Mouse (Mus musculus) CH12.LX (cell line): ENCODE results near the gene Mgat5. TPM values are rescaled to one million over a fixed set of nuclear protein-coding genes. Genes with fewer than 3 reads are reported as not detected.

Source experiments
- DNase-seq: peaks from one replicate; pipeline ENCODE4 v3.0.0-alpha.2; 2013; ENCODE audit errors: extremely low read depth
- H3K27ac ChIP-seq: 2 replicates; pipeline ENCODE4 v1.5.1; 2012; ENCODE audit warnings: low read depth, mild to moderate bottlenecking, control low read depth, moderate library complexity; ENCODE audit not compliant: insufficient read depth
- H3K27me3 ChIP-seq: replicated peaks from 2 replicates; pipeline ENCODE3; 2012; ENCODE audit warnings: inconsistent platforms
- H3K36me3 ChIP-seq, 2 experiments: replicated peaks in 1 of 2; 2 replicates each; pipeline versions ENCODE3 to v1.6.1; 2012; ENCODE audit warnings: inconsistent platforms in 1 of 2, low read length in 1 of 2, mild to moderate bottlenecking in 1 of 2, mixed read lengths in 1 of 2, moderate library complexity in 1 of 2; ENCODE audit not compliant: control insufficient read depth in 1 of 2, insufficient read depth in 1 of 2
- H3K4me1 ChIP-seq, 2 experiments: 2 replicates each; pipeline ENCODE4 v1.6.1; 2012; ENCODE audit warnings: inconsistent platforms in 1 of 2, moderate library complexity in 1 of 2; ENCODE audit not compliant: insufficient read depth in 2 of 2, control insufficient read depth in 1 of 2
- H3K4me2 ChIP-seq: 2 replicates; pipeline ENCODE4 v1.6.1; 2012; ENCODE audit warnings: low read depth, mild to moderate bottlenecking, control low read depth; ENCODE audit not compliant: poor library complexity, insufficient read depth, severe bottlenecking
- H3K4me3 ChIP-seq, 3 experiments: fragments of 150-350 bp in 1 of 3; sonication (generic) in 1 of 3; replicated peaks in 1 of 3; 2 replicates each; pipeline versions ENCODE3 to v1.5.1; 2011 to 2012; ENCODE audit warnings: low read depth in 2 of 3, low read length in 2 of 3, mild to moderate bottlenecking in 2 of 3, moderate library complexity in 2 of 3, control low read depth in 1 of 3, improper control_type of control experiment in 1 of 3, inconsistent platforms in 1 of 3, mixed read lengths in 1 of 3; ENCODE audit not compliant: poor library complexity in 1 of 3
- H3K79me2 ChIP-seq: replicated peaks from 2 replicates; pipeline ENCODE4 v1.6.1; 2012; ENCODE audit warnings: mild to moderate bottlenecking, moderate library complexity; ENCODE audit not compliant: control insufficient read depth, poor library complexity, insufficient read depth, severe bottlenecking; ENCODE audit errors: extremely low read depth
- H3K9ac ChIP-seq: 2 replicates; pipeline ENCODE4 v1.6.1; 2012; ENCODE audit warnings: low read depth, mild to moderate bottlenecking, control low read depth, moderate library complexity; ENCODE audit not compliant: insufficient read depth
- H3K9me3 ChIP-seq: replicated peaks from 2 replicates; pipeline ENCODE3; 2012; ENCODE audit warnings: low read length, inconsistent platforms, mixed read lengths
- BHLHE40 ChIP-seq: IDR thresholded peaks from 2 replicates; pipeline ENCODE4 v1.6.1; 2011; ENCODE audit warnings: mild to moderate bottlenecking, low read depth, low read length, improper control_type of control experiment
- CHD1 ChIP-seq: IDR thresholded peaks from 2 replicates; pipeline ENCODE4 v1.6.1; 2012; ENCODE audit warnings: low read depth, low read length, improper control_type of control experiment, inconsistent platforms
- CTCF ChIP-seq, 2 experiments: IDR thresholded peaks in 1 of 2; conservative IDR thresholded peaks in 1 of 2; 2 replicates each; pipeline ENCODE4 v1.5.1; 2011 to 2012; ENCODE audit warnings: low read depth in 2 of 2, low read length in 2 of 2, improper control_type of control experiment in 1 of 2, inconsistent platforms in 1 of 2, mild to moderate bottlenecking in 1 of 2, moderate library complexity in 1 of 2
- E2F4 ChIP-seq: IDR thresholded peaks from 2 replicates; pipeline ENCODE4 v1.6.1; 2011; ENCODE audit warnings: low read depth, low read length, improper control_type of control experiment; ENCODE audit not compliant: insufficient replicate concordance
- ELF1 ChIP-seq: IDR thresholded peaks from 2 replicates; pipeline ENCODE4 v1.6.1; 2014; ENCODE audit warnings: low read depth, mild to moderate bottlenecking, inconsistent platforms, low read length, improper control_type of control experiment
- EP300 ChIP-seq: IDR thresholded peaks from 2 replicates; pipeline ENCODE4 v1.6.1; 2011; ENCODE audit warnings: low read length, improper control_type of control experiment
- ETS1 ChIP-seq: conservative IDR thresholded peaks from 2 replicates; pipeline ENCODE4 v1.6.1; 2012; ENCODE audit warnings: low read depth, mild to moderate bottlenecking, inconsistent platforms, low read length, improper control_type of control experiment, moderate library complexity
- GABPA ChIP-seq: IDR thresholded peaks from 2 replicates; pipeline ENCODE4 v1.6.1; 2012; ENCODE audit warnings: low read depth, low read length, improper control_type of control experiment, inconsistent platforms; ENCODE audit not compliant: insufficient replicate concordance
- HCFC1 ChIP-seq: IDR thresholded peaks from 2 replicates; pipeline ENCODE4 v1.6.1; 2012; ENCODE audit warnings: low read depth, mild to moderate bottlenecking, inconsistent platforms, low read length, improper control_type of control experiment
- JUN ChIP-seq: IDR thresholded peaks from 2 replicates; pipeline ENCODE4 v1.6.1; 2011; ENCODE audit warnings: low read depth, mild to moderate bottlenecking, low read length, improper control_type of control experiment, moderate library complexity; ENCODE audit not compliant: insufficient read depth
- JUND ChIP-seq: conservative IDR thresholded peaks from 2 replicates; pipeline ENCODE4 v1.6.1; 2011; ENCODE audit warnings: low read depth, low read length, improper control_type of control experiment
- KAT2A ChIP-seq: IDR thresholded peaks from 2 replicates; pipeline ENCODE4 v1.6.1; 2012; ENCODE audit warnings: low read length, improper control_type of control experiment, inconsistent platforms; ENCODE audit not compliant: insufficient replicate concordance
- MAX ChIP-seq: IDR thresholded peaks from 2 replicates; pipeline ENCODE4 v1.6.1; 2011; ENCODE audit warnings: low read length, improper control_type of control experiment
- MYC ChIP-seq: IDR thresholded peaks from 2 replicates; pipeline ENCODE4 v1.6.1; 2011; ENCODE audit warnings: low read depth, mild to moderate bottlenecking, improper control_type of control experiment, low read length
- NRF1 ChIP-seq: IDR thresholded peaks from 2 replicates; pipeline ENCODE4 v1.6.1; 2014; ENCODE audit warnings: low read depth, mild to moderate bottlenecking, inconsistent platforms, low read length, improper control_type of control experiment, moderate library complexity
- PAX5 ChIP-seq: IDR thresholded peaks from 2 replicates; pipeline ENCODE4 v1.6.1; 2012; ENCODE audit warnings: low read length, inconsistent platforms, mixed read lengths
- POLR2AphosphoS2 ChIP-seq: IDR thresholded peaks from 2 replicates; pipeline ENCODE4 v1.6.1; 2011; ENCODE audit warnings: low read depth, low read length, improper control_type of control experiment
- SMC3 ChIP-seq: IDR thresholded peaks from 2 replicates; pipeline ENCODE4 v1.6.1; 2011; ENCODE audit warnings: low read depth, low read length, improper control_type of control experiment
- TCF12 ChIP-seq: IDR thresholded peaks from 2 replicates; pipeline ENCODE4 v1.6.1; 2014; ENCODE audit warnings: low read depth, mild to moderate bottlenecking, inconsistent platforms, low read length, improper control_type of control experiment
- USF1 ChIP-seq: IDR thresholded peaks from 2 replicates; pipeline ENCODE4 v1.6.1; 2014; ENCODE audit warnings: low read depth, mild to moderate bottlenecking, inconsistent platforms, low read length, improper control_type of control experiment
- USF2 ChIP-seq: conservative IDR thresholded peaks from 2 replicates; pipeline ENCODE4 v1.6.1; 2011; ENCODE audit warnings: low read depth, low read length, improper control_type of control experiment
- ZC3H11A ChIP-seq: IDR thresholded peaks from 2 replicates; pipeline ENCODE4 v1.6.1; 2012; ENCODE audit warnings: low read depth, mild to moderate bottlenecking, inconsistent platforms, low read length, improper control_type of control experiment
- ZKSCAN1 ChIP-seq: IDR thresholded peaks from 2 replicates; pipeline ENCODE4 v1.6.1; 2012; ENCODE audit warnings: low read depth, inconsistent platforms, low read length, improper control_type of control experiment, borderline replicate concordance
- ZMIZ1 ChIP-seq: IDR thresholded peaks from 2 replicates; pipeline ENCODE4 v1.6.1; 2012; ENCODE audit warnings: low read depth, mild to moderate bottlenecking, inconsistent platforms, low read length, improper control_type of control experiment
- dilution Hi-C: fragments of 300-500 bp; cut with MboI; formaldehyde crosslinking; loops from 2 replicates; pipeline ENCODE4 v1.14.3; 2020; ENCODE audit warnings: low sequenced_read_pairs; ENCODE audit not compliant: extremely low pct_unique_long_range_greater_than_20kb, extremely low pct_ligation_motif_present
- in situ Hi-C: fragments of 300-500 bp; cut with MboI; formaldehyde crosslinking; loops from 3 replicates; pipeline ENCODE4 v1.14.3; 2019; ENCODE audit warnings: low sequenced_read_pairs, low pct_ligation_motif_present, low pct_unique_long_range_greater_than_20kb, mixed read lengths
- polyA plus RNA-seq: library from polyadenylated mRNA; unstranded; fragments of >175 nt; gene quantifications from 2 replicates; pipeline ENCODE4 v1.2.1, GENCODE M21; 2012; ENCODE audit warnings: low read depth; ENCODE audit not compliant: insufficient read length
- total RNA-seq, 2 experiments: library from RNA; depleted of rRNA; stranded (reverse); fragments of 300-350 nt in 1 of 2; fragments of >200 nt in 1 of 2; gene quantifications; 2 replicates each; pipeline ENCODE4 v1.2.3; 2012 to 2014

Mgat5 gene
- total and polyA plus RNA-seq, 3 experiments = 5.9 to 8.8 (median 6.6) TPM

GRCm38 (mm10) chr1:127387661-127388060 is 182.8 kb downstream of the Mgat5 start:
- dilution Hi-C loops = no loop called here
- H3K36me3 ChIP-seq = peaks cover 6 to 80% of the 10 kb centered on the region in 2 experiments

GRCm38 (mm10) chr1:127394716-127395115 is 189.9 kb downstream of the Mgat5 start:
- DNase-seq = no peak
- Histone ChIP-seq H3K36me3 (peaks cover 2 to 72% of the 10 kb centered on the region in 2 experiments), H3K27me3 (no peaks in the 10 kb centered on the region), H3K9ac (no peak overlapping the region), H3K4me2 (no peak overlapping the region), H3K4me3 (no peak overlapping the region), H3K27ac (no peak overlapping the region), H3K9me3 (peaks cover 3% of the 10 kb centered on the region), H3K79me2 (no peaks in the 10 kb centered on the region), H3K4me1 (no peaks in the 10 kb centered on the region; a peak in 1 of 4 replicates)
- no peak for TF ChIP-seq CTCF (conservative IDR thresholded peaks at IDR 0.05 in 1 of 2, IDR thresholded peaks at IDR 0.05 in 1 of 2; ENCODE audit: low read depth in 2 of 2, low read length in 2 of 2)
- no peak for TF ChIP-seq ELF1
- no peak for TF ChIP-seq USF2
- TF ChIP-seq BHLHE40 = no peak
- no peak for TF ChIP-seq ZMIZ1
- dilution Hi-C loops = no loop called here
- in situ Hi-C loops = no loop called here

More at GRCm38 (mm10) chr1:127387661-127388060, 182.8 kb downstream of the Mgat5 start:
- Histone ChIP-seq H3K27ac (no peak overlapping the region), H3K4me1 (peaks cover 0 to 12% of the 10 kb centered on the region in 2 experiments; a peak in 1 of 4 replicates), H3K9ac (no peak overlapping the region), H3K79me2 (no peaks in the 10 kb centered on the region), H3K9me3 (peaks cover 3% of the 10 kb centered on the region), H3K4me2 (no peak overlapping the region), H3K27me3 (no peaks in the 10 kb centered on the region), H3K4me3 (no peak overlapping the region)
- TF ChIP-seq HCFC1 = no peak
- TF ChIP-seq ZC3H11A = no peak
- TF ChIP-seq ETS1 = no peak
- TF ChIP-seq MAX = no peak
- no peak for TF ChIP-seq NRF1
- DNase-seq = no peak
- in situ Hi-C loops = no loop called here

- in situ Hi-C loops = no loop called here
- H3K9ac ChIP-seq = no peak overlapping the region
- H3K27ac ChIP-seq = no peak overlapping the region
- no peaks in the 10 kb centered on the region for H3K27me3 ChIP-seq
- H3K4me2 ChIP-seq = no peak overlapping the region
- H3K9me3 ChIP-seq = peaks cover 3% of the 10 kb centered on the region
- peaks cover 0 to 7% of the 10 kb centered on the region in 2 experiments; a peak in 2 of 4 replicates for H3K4me1 ChIP-seq
- no peak overlapping the region for H3K4me3 ChIP-seq
- no peak for DNase-seq
- H3K36me3 ChIP-seq = peaks cover 2 to 67% of the 10 kb centered on the region in 2 experiments
- TF ChIP-seq NRF1 (no peak), PAX5 (no peak), POLR2AphosphoS2 (no peak), TCF12 (no peak), EP300 (no peak), USF1 (no peak), JUND (no peak), E2F4 (no peak), SMC3 (no peak), CHD1 (no peak), MYC (no peak), JUN (no peak), BHLHE40 (no peak), ZKSCAN1 (no peak), KAT2A (no peak), MAX (no peak), GABPA (no peak), ELF1 (no peak)
- TF ChIP-seq, all 38 proteins: peak for 0
- dilution Hi-C loops = no loop called here
- no peaks in the 10 kb centered on the region for H3K79me2 ChIP-seq
Observed at GRCm38 (mm10) chr1:127395724-127396123, 190.9 kb downstream of the Mgat5 start.
